Mouse (Mus musculus): ENCODE measurements at regions not wholly inside any gene's neighbourhood (a gene's known extent, or its start where the extent isn't known, plus 50 kb on each side); places are given as distances from the start of the nearest gene placed in this dataset.

GRCm38 (mm10) chr4:150721619-150722283 lies 69.8 kb upstream of the Slc45a1 start:
- DNase-seq: no peak

- DNase-seq: no peak
These were observed 65.9 kb upstream of the Slc45a1 start for GRCm38 (mm10) chr4:150717866-150718265.

GRCm38 (mm10) chr4:150715051-150715450 lies 63.1 kb upstream of the Slc45a1 start:
- no peak for DNase-seq

GRCm38 (mm10) chr4:150713291-150713690 lies 61.3 kb upstream of the Slc45a1 start:
- DNase-seq: no peak

- no peak for DNase-seq
These were observed 60.9 kb upstream of the Slc45a1 start for GRCm38 (mm10) chr4:150712856-150713255.

GRCm38 (mm10) chr4:150711646-150712045 lies 59.7 kb upstream of the Slc45a1 start:
- DNase-seq: no peak

- DNase-seq: no peak
These were observed 57.6 kb upstream of the Slc45a1 start for GRCm38 (mm10) chr4:150709391-150710130.

- DNase-seq: no peak
These were observed 56.6 kb upstream of the Slc45a1 start for GRCm38 (mm10) chr4:150708572-150708984.

- DNase-seq: peak; percentile 41
These were observed 56.0 kb upstream of the Slc45a1 start for GRCm38 (mm10) chr4:150707725-150708571.

GRCm38 (mm10) chr4:150706793-150707724 lies 55.1 kb upstream of the Slc45a1 start:
- no peak for DNase-seq

- no peak for DNase-seq
These were observed 54.3 kb upstream of the Slc45a1 start for GRCm38 (mm10) chr4:150706291-150706690.

- DNase-seq: no peak
These were observed 51.3 kb upstream of the Slc45a1 start for GRCm38 (mm10) chr4:150703266-150703665.
